Mouse (Mus musculus): ENCODE data around the gene Itga6.
"Not testable (repeated sequence)": the region's sequence is repeated elsewhere in the genome, so short reads cannot be mapped to it uniquely, and the experiment has no call there.

The Itga6 gene

GRCm38 (mm10) chr2:71745610-71746374 lies at the start of gene Itga6:
TSS of gene Itga6 (plus strand) at chr2:71745616.
- DNase-seq (ENCODE audit: low spot score) = no peak

DNA sequence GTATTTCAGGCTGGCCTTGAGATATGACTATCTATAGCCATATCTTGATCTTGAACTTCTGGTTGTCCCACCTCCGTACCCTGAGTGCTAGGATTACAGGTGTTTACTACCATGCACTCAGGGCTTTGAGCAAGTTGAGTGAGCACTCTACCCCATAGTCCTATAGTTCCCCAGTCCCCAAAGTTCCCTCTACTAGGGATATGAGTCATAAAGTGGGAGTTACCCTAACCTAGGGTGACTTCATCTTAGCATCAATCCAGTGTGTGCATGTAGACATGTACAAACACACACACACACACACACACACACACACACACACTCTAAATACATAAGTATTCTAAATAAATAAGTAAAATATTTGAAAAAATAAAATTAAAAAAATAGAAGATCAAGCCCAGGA lies 48.6 kb upstream of the Itga6 start:
- DNase-seq (ENCODE audit: low spot score) = no peak

GRCm38 (mm10) chr2:71697408-71698336 lies 47.7 kb upstream of the Itga6 start:
- DNase-seq (ENCODE audit: low spot score) = no peak

DNA sequence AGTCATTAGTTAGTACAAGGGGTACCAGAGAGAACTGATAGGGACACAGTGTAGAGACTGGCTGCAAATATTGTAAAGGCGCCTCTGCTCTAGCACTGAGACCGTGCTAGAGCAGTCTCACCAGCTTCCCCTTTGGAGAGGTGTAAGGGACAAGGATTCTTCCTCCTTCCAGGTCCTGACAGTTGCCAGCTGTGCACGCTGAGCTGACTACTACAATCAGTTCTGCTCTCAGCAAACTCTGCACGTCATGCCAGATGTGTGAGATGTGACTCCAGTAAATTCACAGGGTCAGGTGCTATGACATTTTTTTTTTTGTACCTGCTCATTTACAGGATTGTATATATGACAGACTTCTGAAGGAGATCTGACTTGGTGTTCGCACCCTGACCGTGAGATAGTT lies 47.0 kb upstream of the Itga6 start:
- no peak for DNase-seq (ENCODE audit: low spot score)

GRCm38 (mm10) chr2:71698942-71699341 lies 46.5 kb upstream of the Itga6 start:
- no peak for DNase-seq (ENCODE audit: low spot score)

- no peak for DNase-seq (ENCODE audit: low spot score)
Measured at GRCm38 (mm10) chr2:71701341-71701740, 44.1 kb upstream of the Itga6 start.

DNA sequence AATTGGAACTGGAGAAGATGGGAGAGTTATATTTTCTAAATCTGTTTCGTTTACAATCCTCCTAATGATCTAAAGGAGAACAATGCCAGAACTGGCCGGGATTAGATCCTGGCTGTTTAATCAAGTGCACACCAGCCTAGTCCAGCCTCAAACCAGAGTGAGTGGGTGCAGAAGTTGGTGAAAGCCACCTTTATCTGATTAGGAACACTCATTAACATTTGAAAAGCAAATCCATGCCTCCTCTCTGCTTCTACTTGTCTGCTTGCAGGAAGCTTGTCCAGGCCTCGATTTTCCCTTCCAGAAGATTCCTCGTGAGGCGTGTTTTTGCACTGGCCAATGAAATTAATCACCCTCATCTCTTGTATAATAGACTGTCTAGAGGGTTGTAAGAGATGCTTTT lies 41.1 kb upstream of the Itga6 start:
- no peak for DNase-seq (ENCODE audit: low spot score)

DNA sequence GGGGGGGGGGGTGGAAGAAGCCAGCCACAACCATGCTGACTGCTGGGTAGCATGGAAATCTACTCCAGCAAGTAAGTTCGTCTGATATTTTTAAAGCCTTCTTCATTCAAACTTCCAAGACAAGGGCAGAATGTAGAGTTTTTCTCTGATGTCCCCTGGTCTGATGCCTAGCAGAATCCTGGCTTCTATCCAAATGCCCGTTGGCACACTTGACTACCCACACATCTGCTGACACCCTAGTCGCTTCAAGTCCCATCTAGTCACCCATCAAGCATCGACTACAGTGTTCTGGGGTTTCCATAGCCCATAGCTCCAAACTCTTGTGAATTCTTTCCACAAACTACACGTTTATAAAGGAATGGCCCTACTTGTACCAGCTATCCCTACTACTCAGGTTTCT lies 36.5 kb upstream of the Itga6 start:
- DNase-seq (ENCODE audit: low spot score) = no peak

- DNase-seq (ENCODE audit: low spot score) = no peak
Measured at GRCm38 (mm10) chr2:71711640-71712039, 33.8 kb upstream of the Itga6 start.

DNA sequence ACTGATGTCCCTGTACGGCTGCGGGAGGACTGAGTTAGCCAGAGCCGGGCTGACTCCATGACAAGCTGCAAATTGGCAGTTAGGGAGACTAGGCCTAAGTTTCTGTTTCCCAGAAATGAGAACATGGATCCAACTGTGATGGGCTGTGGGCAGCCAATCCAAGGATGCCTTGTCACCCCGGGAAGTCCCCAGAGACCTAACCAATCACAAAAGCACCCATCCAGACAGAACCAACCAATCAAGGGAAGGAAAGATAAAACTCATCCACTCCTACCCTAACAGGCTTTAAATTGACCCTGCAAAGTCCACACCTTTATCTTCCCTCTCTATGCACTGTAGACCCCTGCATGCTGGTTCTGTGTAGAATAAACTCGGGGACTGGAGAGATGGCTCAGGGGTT lies 31.0 kb upstream of the Itga6 start:
- no peak for DNase-seq (ENCODE audit: low spot score)

- no peak for DNase-seq (ENCODE audit: low spot score)
Measured at GRCm38 (mm10) chr2:71719005-71719386, 26.4 kb upstream of the Itga6 start.

- DNase-seq (ENCODE audit: low spot score) = no peak
Measured at GRCm38 (mm10) chr2:71719387-71720034, 25.9 kb upstream of the Itga6 start.

- not testable (repeated sequence) for DNase-seq (ENCODE audit: low spot score)
Measured at GRCm38 (mm10) chr2:71720556-71720955, 24.9 kb upstream of the Itga6 start.

GRCm38 (mm10) chr2:71722913-71723312 lies 22.5 kb upstream of the Itga6 start:
- no peak for DNase-seq (ENCODE audit: low spot score)

GRCm38 (mm10) chr2:71723623-71724022 lies 21.8 kb upstream of the Itga6 start:
- no peak for DNase-seq (ENCODE audit: low spot score)

DNA sequence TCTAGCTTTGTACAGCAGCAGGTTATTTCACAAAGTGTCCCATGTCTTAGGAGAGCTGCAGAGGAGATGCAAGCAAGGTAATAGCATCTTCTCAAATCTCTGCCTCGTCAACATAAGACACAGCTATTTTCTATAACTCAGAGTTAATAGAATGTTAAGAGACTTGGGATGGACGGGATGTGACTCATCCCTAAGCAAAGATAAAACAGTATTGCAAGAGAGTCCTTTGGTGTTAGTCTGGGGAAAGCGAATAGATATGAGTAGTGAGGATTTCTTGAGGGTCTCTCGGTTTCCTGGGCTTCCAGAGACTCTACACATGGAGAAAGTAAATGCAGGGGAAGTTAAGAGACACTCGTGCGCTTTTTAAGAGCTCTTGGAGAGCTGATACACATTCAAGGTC lies 21.4 kb upstream of the Itga6 start:
- no peak for DNase-seq (ENCODE audit: low spot score)

DNA sequence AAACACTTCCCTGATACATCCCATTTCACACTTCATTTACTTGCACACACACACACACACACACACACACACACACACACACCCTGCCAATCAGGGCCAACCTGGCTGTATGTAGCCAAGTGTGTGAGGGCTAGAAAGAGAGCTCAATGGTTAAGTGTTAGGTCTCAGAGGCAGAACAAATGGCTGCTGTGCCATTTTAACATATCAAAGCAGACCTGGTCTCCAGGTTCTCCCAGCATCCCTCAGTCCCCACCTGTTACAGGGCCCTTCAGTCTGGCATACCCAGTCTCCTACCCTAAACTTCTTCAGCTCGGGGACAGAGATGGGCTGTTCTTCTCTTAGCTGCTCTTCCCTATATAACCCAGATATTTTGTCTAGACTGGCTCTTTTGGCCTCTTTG lies 20.0 kb upstream of the Itga6 start:
- DNase-seq (ENCODE audit: low spot score) = no peak

GRCm38 (mm10) chr2:71726883-71727676 lies 18.3 kb upstream of the Itga6 start:
- DNase-seq (ENCODE audit: low spot score) = no peak

DNA sequence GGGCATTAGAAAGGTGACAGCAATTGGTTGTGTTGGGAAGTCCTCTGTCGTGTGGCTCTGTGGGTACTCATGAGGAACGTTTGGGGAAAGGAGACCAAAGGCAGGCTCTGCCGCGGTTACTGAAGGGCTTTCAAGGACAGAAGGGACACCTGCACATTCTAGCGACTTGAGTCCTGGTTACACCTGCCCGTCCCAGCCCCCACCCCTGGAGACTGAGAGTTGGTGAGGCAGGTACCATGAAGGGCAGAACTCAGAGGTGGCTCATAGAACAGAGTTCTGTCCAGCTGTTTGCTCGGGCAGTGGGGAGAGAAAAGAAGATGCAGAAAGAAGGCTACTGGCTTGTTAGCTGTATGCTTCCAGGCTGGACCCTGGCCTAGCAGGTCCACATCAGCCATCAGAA lies 17.1 kb upstream of the Itga6 start:
- DNase-seq (ENCODE audit: low spot score) = no peak

GRCm38 (mm10) chr2:71728796-71729195 lies 16.6 kb upstream of the Itga6 start:
- DNase-seq (ENCODE audit: low spot score) = no peak

- no peak for DNase-seq (ENCODE audit: low spot score)
Measured at GRCm38 (mm10) chr2:71730623-71731612, 14.5 kb upstream of the Itga6 start.

Measured in urinary bladder, postnatal 10 days (tissue).